Mouse (Mus musculus) C2C12 (cell line): ENCODE measurements around the gene Gm7271.
A peak's percentile ranks its signal among the peaks of the same experiment; 100 is the strongest.

Source experiments
- CEBPB ChIP-seq: IDR thresholded peaks from one replicate; pipeline ENCODE4 v1.6.1; 2011; ENCODE audit warnings: low read depth, mild to moderate bottlenecking, control low read depth, moderate library complexity
- CTCF ChIP-seq: IDR thresholded peaks from one replicate; pipeline ENCODE4 v1.5.1; 2011; ENCODE audit not compliant: control insufficient read depth, insufficient read depth, insufficient read length
- FOSL1 ChIP-seq: IDR thresholded peaks from one replicate; pipeline ENCODE4 v1.8.0; 2011; ENCODE audit warnings: mild to moderate bottlenecking, low read length; ENCODE audit not compliant: poor library complexity, insufficient read depth, severe bottlenecking
- MAX ChIP-seq: IDR thresholded peaks from one replicate; pipeline ENCODE4 v1.6.1; 2011; ENCODE audit warnings: mild to moderate bottlenecking, control low read depth
- MYOD1 ChIP-seq: IDR thresholded peaks from one replicate; pipeline ENCODE4 v1.6.1; 2011; ENCODE audit warnings: low read depth; ENCODE audit not compliant: control insufficient read depth, insufficient read length
- MYOG ChIP-seq: IDR thresholded peaks from one replicate; pipeline ENCODE4 v1.6.1; 2011; ENCODE audit not compliant: control insufficient read depth, insufficient read length; ENCODE audit errors: extremely low read depth
- USF1 ChIP-seq: IDR thresholded peaks from one replicate; pipeline ENCODE4 v1.6.1; 2011; ENCODE audit warnings: low read depth, mild to moderate bottlenecking, control low read depth, moderate library complexity

DNA sequence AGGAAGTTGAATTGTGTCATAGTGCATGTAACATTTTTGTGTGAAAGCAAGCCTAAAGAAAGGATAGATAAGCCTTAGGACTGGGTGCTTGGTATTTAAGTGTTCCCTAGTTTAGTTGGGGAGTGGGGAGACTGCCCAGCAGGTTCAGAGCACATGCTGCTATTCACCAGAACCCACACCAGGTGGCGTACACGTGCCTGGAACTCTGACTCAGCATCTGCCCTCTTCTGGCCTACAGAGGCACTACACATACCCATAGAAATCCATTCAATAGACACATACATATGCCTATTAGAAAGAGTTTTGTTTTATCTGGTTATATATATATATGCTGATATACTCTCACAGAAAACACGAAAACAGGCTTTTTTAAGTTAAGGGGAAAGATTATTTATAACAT, 81.5 kb downstream of the Gm7271 start:
- TF ChIP-seq CTCF (peak; percentile 94), MAX (peak; percentile 56), USF1 (no peak), MYOD1 (no peak), MYOG (no peak), CEBPB (no peak), FOSL1 (no peak)
